Mouse (Mus musculus) layer of hippocampus, postnatal 14 days (tissue): Measurements from ENCODE around the gene Cdiptos. TPM values are rescaled to one million over a fixed set of nuclear protein-coding genes. Genes with fewer than 3 reads are reported as not detected.

ENCODE experiments used
- DNase-seq, 2 experiments: peaks; one replicate each; pipeline ENCODE4 v3.0.0; 2021 to 2022; ENCODE audit warnings: low spot score in 2 of 2, mixed read lengths in 1 of 2
- total RNA-seq, 2 experiments: library from RNA; stranded (reverse); gene quantifications; 2 replicates each; pipeline ENCODE4 v1.2.3; 2021

The Cdiptos gene
- total RNA-seq, 2 experiments from 2014 or later, result 0.30 to 0.79 TPM

GRCm38 (mm10) chr7:126929046-126929445 lies 46.9 kb downstream of the Cdiptos start:
- no peak for DNase-seq

GRCm38 (mm10) chr7:126928384-126929037 lies 47.4 kb downstream of the Cdiptos start, which contains the start of gene Kctd13:
Gene Kctd13 (plus strand): TSS chr7:126928879.
- peak; percentile 88 to 91 for DNase-seq

GRCm38 (mm10) chr7:126926299-126926698 lies 49.6 kb downstream of the Cdiptos start:
- no peak for DNase-seq

- DNase-seq, result no peak
Observed at GRCm38 (mm10) chr7:126923999-126924398, 51.9 kb downstream of the Cdiptos start.

DNA sequence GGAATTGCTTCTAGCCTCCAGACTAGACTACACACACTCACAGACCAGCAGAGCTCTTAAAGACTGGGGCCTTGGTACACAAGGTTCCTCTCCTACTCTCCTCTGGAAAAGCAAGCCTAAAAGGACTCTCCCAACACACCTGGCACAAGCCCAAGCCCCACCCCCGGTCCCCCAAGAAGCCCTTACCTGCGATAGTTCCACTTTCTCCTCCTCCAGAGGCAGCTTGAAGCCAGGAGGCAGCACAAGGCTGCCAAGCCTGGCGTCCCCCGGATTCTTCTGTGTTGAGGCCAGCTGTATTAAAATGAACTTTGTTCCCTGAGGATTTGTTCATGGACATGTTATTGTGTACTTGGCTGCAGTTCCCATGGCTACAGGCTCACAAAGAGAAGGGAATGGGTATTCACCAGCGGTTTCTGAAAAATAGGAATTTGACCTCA lies 53.3 kb downstream of the Cdiptos start, which contains the start of gene Tmem219:
Gene Tmem219, minus strand, starts transcription at position 294 of the 437 bp plus-strand sequence.
- DNase-seq, result peak in 1 of 2 experiments; percentile 27

Other genes with a start within 250 kb of the Cdiptos start
- gene Mapk3, start 216.5 kb downstream of the Cdiptos start, total RNA-seq, result 100 to 1,000 TPM; 137 to 142 TPM
- gene Gdpd3, start 209.8 kb downstream of the Cdiptos start, total RNA-seq, result 1 to 10 TPM; 2.2 to 2.5 TPM
- gene Ypel3, start 199.1 kb downstream of the Cdiptos start, total RNA-seq, result 100 to 1,000 TPM; 195 to 196 TPM
- under 1 TPM; 0.53 to 0.57 TPM for gene Tbx6, start 194.6 kb downstream of the Cdiptos start, total RNA-seq
- 10 to 100 TPM; 49.0 to 51.8 TPM for gene Ppp4c, start 183.6 kb downstream of the Cdiptos start, total RNA-seq
- 100 to 1,000 TPM; 109 to 112 TPM for gene Fam57b, start 178.4 kb downstream of the Cdiptos start, total RNA-seq
- not detected for gene 4930451I11Rik, start 144.5 kb downstream of the Cdiptos start, total RNA-seq
- gene Doc2a, start 128.7 kb downstream of the Cdiptos start, total RNA-seq, result 10 to 100 TPM; 22.8 to 25.8 TPM
- 10 to 100 TPM; 27.6 to 34.7 TPM for gene Hirip3, start 114.1 kb downstream of the Cdiptos start, total RNA-seq
- gene Ino80e, start 113.7 kb downstream of the Cdiptos start, total RNA-seq, result 10 to 100 TPM; 46.1 to 50.1 TPM
- 100 to 1,000 TPM; 141 to 147 TPM for gene Taok2, start 91.4 kb downstream of the Cdiptos start, total RNA-seq
- gene Tmem219, start 53.2 kb downstream of the Cdiptos start, total RNA-seq, result 10 to 100 TPM; 25.2 to 27.5 TPM
- gene Kctd13, start 47.2 kb downstream of the Cdiptos start, total RNA-seq, result 100 to 1,000 TPM; 140 to 145 TPM
- 10 to 100 TPM; 35.2 to 38.6 TPM for gene Asphd1, start 26.5 kb downstream of the Cdiptos start, total RNA-seq
- gene Sez6l2, start 25.5 kb downstream of the Cdiptos start, total RNA-seq, result 100 to 1,000 TPM; 316 to 335 TPM
- gene Cdipt, start 184 bp downstream of the Cdiptos start, total RNA-seq, result 100 to 1,000 TPM; 159 to 165 TPM
- gene Mvp, start 38.5 kb upstream of the Cdiptos start, total RNA-seq, result 1 to 10 TPM; 5.8 to 6.3 TPM
- 1 to 10 TPM in 1 of 2 experiments, not detected in 1; 2.0 TPM for gene Pagr1b, start 40.4 kb upstream of the Cdiptos start, total RNA-seq
- gene Pagr1a, start 41.3 kb upstream of the Cdiptos start, total RNA-seq, result 10 to 100 TPM; 21.2 to 27.3 TPM
- gene Gm42742, start 45.0 kb upstream of the Cdiptos start, total RNA-seq, result 10 to 100 TPM; 34.0 to 35.5 TPM
- 100 to 1,000 TPM; 184 to 201 TPM for gene Prrt2, start 45.1 kb upstream of the Cdiptos start, total RNA-seq
- 100 to 1,000 TPM; 270 to 285 TPM for gene Maz, start 50.9 kb upstream of the Cdiptos start, total RNA-seq
- gene Kif22, start 66.4 kb upstream of the Cdiptos start, total RNA-seq, result 10 to 100 TPM; 11.1 to 15.3 TPM
- gene Zg16, start 111.2 kb upstream of the Cdiptos start, total RNA-seq, result not detected
- 1 to 10 TPM; 1.1 to 2.7 TPM for gene AI467606, start 115.3 kb upstream of the Cdiptos start, total RNA-seq
- gene Qprt, start 146.1 kb upstream of the Cdiptos start, total RNA-seq, result under 1 TPM; 0.19 to 0.76 TPM
- gene Spn, start 161.7 kb upstream of the Cdiptos start, total RNA-seq, result under 1 TPM; 0.65 to 0.95 TPM
- 10 to 100 TPM; 75.1 to 77.0 TPM for gene Cd2bp2, start 220.0 kb upstream of the Cdiptos start, total RNA-seq
- 10 to 100 TPM; 93.6 to 97.3 TPM for gene Tbc1d10b, start 232.4 kb upstream of the Cdiptos start, total RNA-seq
- 1 to 10 TPM; 1.0 to 1.5 TPM for gene Mylpf, start 232.8 kb upstream of the Cdiptos start, total RNA-seq